Mouse (Mus musculus) testis, postnatal 14 days (tissue): Measurements from ENCODE around the gene Rsrc1.
"Not testable (repeated sequence)": the region's sequence is repeated elsewhere in the genome, so short reads cannot be mapped to it uniquely, and the experiment has no call there.

ENCODE experiments used
- DNase-seq: peaks from one replicate; pipeline ENCODE4 v3.0.0; 2021; ENCODE audit warnings: low spot score

Gene Rsrc1

DNA sequence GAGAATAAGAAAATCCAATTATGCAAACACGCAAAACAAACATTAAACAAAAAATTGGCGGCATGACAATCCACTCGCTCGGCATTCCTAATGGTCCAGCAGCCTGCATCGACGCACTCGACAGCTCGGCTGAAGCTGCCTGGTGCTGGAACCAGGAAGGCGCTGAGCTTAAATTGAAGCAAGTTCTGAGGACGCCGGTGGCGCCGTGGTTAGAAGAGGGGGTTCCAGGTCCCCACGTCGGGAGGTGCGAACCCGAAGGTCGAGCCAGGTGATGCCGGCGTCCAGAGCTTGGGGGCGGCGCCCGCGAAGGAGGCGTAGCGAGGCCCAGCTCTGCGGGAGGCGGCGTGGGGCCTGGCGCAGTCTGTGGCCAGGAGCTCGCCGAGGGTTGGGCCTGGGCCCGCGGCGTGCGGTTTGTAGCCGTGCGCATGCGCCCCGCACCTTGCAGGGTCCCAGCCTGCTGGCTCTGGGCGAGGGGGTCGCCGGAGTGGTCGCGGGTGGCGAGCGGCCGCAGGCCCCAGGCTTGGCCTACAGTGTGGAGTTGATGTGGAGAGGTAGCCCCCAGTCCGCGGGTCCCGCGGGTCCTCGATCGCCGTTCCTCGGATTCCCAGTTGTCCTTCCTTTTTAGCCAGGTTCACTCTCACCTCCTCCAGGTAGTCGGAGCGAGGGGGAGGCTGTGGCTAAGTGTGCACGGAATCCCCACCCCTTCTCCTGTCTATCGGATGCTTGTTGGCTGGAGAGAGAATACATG is 4.5 kb downstream of the Rsrc1 start:
- peak; percentile 88 for DNase-seq

DNA sequence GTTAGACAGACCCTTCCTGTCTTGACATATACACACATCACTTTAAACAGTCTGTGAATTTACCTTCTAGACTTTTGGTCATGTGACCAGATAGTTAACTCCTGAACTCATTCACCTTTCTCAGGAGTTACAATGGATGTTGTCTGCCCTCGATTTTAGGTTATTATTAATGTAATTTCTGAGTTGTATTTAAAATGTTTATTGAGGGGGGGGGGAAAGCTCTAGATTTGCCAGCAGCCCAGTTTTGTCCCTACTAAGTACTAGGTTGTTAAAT is 5.0 kb downstream of the Rsrc1 start:
- DNase-seq = no peak

DNA sequence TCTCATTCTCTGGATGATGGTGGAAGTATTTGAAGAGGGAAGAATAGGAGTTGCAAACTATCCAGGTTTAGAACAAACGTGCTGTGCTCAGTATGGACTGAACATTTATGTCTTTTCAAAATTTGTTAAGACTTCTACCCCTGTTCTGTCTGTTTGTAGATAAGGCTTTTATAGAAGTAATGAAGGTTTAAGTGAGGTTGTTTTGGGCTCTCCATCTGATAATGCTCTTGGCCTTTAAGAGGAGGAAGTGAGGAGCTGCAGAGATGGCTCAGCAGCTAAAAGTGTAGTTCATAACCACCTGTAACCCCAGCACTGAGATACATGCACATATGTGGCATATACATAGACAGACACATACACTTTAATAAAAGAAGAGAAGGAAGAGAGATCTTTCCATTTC is 15.6 kb downstream of the Rsrc1 start:
- no peak for DNase-seq

DNA sequence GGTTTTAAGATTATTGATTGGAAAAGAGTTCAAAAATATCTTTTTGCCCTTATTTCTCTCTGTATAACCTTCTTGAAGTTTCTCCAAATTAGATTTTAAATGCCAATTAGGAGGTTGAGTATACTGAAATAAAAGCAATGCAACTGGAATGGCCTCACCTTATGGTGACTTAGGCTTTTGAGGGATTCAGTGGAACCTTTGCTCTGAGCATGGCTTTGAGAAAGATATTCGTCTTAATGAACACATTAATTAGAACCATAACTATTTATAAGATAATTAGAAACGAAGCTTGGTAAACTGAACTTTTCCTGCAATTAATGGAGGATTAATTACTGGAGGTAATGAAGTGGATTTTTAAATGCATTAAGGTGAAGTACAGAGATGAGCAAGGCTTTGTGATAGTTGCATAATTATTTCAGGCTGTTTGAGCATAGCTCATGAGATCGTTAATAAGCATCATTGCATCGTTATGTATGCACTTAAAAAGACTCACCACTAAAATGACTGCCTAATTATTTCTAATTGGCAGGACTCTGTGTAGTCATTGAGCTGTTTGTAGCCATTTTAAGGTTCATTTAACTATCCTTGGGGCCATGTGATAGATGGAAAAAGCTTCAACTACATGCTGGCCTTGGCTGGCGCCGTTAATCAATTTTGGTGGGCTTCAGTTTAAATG is 55.3 kb downstream of the Rsrc1 start:
- no peak for DNase-seq

DNA sequence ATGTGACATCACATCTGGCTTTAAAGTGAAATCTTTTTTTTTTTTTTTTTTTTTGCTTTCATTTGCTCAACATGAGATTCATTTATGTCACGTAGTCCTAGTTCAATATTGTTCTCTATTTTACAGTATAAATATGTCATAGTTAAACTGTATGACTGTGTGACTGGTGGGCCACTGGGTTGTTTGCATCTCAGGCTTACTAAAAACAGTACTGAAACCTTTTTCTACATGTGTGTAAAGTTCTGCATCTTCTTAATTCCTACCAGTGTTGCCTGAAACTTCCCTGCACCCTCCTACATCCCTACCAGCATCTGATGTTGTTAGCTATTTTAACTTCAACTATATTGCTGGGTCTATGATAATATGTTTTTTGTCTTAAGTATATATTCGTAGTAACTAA is 78.6 kb downstream of the Rsrc1 start:
- DNase-seq = no peak

DNA sequence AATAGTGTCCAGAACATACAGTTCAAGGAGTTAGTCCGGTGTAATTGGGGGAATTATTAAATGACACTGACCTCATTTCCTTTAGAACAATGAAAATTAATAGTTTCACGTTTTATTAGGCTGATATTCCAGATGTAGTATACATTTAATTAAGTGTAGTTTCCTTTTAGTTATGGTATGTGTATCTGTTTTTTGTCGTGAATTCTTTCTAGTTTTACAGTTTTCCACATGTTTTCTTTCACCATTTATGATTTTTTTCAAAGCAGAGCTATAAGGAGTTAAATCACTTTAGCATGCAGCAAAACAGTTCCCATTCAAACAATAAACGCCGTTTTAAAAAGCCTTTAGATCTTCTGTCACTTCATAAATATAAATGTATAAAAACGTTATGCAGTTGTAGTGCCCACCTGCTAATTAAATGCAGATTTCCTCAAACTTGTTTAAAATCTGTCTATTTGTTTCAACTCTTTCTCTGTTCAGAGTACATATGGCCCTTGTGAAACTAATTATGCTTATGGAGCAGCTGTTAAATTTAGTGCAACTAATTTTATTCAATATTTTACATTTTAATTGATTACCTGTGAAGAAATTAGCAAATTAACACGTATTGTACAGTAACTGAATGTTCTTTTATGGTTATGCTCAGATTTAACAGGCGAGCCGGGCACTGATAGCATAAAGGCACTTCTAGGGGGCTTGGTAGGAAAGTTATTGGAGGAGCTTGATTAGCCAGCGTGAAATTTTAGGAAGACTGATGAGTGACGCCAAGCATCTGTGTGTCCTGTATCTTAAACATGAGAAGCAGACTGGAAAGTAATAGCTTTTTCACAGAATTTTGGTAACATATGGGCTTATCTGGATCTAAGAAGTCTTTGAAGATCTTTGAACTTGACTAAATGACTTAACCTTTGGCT is 89.6 kb downstream of the Rsrc1 start:
- no peak for DNase-seq

DNA sequence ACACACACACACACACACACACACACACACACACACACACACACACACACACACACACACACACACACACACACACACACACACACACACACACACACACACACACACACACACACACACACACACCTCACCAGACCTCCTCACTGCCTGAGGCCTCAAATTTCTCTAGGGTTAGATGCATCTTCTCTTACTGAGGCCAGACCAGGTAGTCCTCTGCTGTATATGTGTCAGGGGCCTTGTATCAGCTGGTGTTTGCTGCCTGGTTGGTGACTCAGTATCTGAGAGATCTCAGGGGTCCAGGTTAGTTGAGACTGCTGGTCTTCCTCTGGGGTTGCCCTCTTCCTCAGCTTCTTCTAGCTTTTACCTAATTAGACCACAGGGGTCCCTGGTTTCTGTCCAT is 92.5 kb downstream of the Rsrc1 start:
- DNase-seq = not testable (repeated sequence)

DNA sequence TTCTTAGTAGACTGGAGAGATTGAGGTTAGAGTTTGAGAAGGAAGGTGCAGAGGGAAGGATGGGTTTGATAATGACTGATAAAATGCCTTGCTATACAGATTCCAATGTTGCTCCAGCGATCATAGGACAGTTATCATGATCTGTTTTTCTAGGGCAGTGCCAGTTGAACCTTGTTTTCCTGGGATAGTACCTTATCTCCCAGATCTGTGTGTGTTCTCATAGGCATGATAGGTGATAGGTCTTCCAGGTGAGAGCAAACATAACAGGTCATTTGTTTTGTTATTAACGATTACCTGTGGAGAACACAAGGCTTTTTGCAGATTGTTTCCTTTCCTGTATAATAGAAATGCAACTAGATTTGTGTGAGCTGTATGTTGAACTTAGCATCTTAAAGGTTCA is 94.3 kb downstream of the Rsrc1 start:
- DNase-seq = no peak

DNA sequence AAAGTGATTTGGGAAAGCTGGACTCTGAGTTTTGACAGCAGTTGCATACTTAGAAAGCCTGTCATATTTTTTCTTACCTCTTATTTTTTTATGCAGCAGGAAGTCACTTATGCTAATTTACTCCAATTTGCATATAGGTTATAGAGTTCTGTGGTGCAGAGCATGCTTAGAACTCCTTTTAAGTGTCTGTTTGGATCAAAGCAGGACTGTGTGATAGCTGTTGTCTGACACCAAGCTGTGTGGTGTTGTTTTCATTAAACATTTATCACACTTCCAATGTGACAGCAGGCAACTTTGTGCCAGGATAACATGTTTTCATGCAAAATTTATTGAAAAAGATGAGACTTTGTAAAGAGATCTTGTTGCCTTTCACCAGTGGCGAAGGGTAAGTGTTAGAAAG is 103.6 kb downstream of the Rsrc1 start:
- no peak for DNase-seq

DNA sequence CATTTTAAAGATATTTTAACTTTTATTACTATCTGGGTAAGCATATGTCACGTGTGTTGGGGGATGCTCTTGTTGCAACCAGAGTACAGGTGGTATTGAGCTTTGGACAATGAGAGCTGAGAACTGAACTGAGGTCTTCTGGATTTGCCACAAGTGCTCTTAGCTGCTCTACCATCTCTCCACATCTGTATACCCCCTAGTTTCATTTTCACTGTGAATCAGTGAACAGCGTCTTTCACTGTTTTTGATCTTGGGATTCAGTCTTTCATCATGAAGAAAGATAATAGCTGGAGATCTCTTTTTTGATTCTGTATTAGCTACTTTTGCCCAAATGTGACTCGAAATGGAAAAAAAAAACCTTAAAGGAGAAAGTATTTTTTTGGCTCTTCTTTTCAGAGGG is 127.2 kb downstream of the Rsrc1 start:
- DNase-seq = no peak

DNA sequence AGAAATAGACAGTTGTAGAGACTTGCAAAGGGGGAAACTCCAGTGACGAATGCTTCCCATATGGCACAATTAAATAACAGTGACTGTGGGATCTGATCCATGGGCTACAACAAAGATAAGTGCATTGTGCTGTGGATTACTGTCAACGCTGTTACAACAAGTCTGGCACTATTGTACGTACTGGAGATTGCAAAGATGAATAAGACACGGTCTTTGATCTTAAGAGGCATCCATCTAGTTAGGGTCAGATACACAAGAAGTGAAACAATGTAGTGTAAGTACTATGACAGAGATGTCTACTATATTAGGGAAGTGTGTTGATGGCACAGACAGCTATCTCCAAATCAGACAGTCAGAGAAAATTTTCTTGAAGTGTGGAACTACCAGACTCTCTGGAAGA is 135.1 kb downstream of the Rsrc1 start:
- DNase-seq = no peak

DNA sequence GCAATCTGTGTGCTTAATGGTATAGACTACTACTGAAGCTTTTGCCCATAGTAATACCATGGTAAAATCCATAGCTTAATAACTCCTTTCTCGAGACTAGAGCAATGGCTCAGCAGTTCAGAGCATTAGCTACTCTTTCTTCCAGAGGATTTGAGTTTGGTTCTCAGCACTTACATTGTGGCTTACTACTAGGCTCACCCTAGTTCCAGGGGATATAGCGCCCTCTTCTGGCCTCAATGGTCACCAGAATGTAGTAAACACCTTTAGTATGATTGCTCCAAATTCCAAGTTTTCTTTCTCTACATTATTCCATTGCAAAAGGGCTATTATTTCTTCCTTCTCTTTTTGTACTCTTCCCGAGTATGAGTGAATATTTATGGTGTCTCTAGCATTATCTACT is 151.3 kb downstream of the Rsrc1 start:
- DNase-seq = no peak

DNA sequence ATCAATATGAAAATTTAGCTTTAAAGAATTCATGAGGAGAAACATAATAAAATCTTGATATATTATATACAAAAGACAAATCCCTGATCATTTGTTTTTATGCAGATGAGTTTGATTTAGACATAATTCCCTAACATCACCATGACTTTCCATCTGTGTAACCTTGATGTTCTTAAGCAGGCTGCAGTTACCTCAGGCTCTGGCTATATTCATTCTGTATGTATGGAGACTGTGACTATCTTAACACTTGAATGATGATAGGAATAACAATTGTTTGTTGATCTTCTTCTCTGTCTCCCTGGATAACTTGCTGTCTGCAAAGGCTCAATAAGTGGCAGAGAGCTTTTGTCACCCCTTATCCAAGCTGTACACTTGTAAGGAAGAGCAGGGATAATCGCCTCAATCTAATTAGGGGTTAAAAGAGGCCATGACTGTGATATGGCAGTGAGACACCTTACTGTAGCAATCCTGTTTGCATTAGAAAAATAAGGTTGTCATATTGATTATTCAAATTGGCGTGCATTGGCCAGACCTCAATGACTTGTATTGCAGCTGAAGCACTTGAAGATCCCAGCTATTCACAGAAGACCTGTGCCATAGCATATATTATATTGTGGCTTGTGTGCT is 154.7 kb downstream of the Rsrc1 start:
- no peak for DNase-seq

DNA sequence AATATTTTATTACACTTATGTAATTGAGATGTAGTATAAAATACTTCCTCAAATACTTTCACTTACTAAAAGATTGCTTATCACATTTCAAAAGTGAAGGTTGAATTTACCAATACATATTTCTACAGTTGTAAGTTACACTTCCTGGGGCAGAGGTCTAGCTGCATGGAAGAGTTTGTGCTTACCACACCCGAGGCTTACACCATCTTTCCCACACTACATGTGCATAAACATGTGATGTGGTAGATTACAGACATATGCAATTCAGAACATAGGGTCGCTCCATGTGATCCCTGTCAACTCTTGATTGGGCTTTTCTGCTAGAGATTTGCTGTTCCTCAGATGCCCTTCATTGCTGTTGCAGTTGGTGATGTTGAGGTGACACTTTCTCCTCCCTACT is 163.8 kb downstream of the Rsrc1 start:
- DNase-seq = no peak

DNA sequence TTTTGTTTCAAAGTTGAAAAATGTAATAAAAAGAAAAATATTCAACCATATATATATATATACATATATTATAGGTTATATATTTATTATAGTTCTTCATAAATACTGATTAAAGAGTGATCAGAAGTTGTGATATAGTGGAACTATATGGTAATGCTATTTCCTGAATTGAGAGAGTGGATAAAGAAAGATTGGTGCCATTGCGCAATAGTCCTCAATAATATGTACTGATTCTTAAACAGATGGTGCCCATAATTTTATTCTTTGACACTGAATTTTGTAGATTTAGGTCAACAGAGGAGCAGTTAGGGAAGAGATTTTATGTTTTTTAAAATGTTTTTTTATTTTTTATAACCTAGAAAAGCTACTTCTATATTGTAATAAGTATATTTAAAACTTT is 165.1 kb downstream of the Rsrc1 start:
- DNase-seq = no peak

DNA sequence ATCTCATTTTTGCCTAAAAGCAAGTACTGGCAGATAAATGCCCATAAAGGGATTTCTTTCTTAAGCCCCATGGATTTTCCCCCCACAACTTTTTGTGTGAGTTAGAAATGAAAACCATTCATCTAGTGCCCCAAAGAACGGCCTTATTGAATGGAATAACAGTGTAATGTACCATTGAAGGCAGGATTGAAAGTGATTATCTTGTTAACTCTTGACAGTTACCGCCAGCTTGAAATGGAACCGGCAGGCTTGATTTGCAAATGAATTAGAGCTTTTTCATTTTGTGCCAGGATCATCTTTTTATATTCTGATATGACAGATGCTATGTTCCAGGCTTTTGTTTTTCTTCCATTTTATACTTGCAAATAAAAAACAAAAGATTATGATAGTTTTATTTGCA is 166.1 kb downstream of the Rsrc1 start:
- DNase-seq = no peak

DNA sequence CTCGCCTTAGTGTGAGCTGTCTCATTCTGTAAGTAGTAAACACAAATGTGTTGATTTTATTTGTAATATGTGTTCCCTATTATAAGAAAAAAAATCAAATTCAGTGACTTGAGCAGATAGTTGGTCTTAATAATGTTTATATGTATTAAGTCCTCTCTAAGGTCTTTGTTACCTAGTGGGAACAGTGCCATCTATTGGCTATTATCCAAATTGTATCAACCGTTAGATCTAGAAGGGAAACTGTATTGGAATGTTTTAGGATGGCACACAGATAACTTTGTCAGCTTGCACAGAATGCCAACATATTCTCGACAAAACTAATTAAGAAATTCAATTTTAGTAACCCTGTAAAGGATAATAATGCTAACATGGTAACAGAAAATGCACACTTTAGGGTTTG is 216.0 kb downstream of the Rsrc1 start:
- no peak for DNase-seq

DNA sequence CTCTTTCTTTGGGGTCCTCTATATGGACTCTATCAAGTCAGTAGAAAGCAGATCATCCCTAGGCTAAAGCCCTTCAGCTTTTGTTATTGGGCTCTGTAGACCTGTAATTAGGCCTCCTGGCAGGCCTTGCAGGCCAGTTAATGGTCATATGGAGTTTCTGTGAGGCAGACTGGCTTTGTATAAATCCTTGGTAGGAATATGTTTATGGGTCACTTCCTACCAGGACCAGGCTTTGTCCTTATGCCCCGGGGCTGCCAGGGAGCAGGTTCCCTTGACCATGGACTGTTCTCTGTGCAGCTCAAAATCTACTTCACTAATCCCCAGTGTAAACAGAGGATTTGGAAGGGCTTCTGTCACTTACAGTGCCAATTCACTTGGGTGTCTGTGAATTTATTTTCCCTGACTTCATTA is 231.9 kb downstream of the Rsrc1 start:
- no peak for DNase-seq

DNA sequence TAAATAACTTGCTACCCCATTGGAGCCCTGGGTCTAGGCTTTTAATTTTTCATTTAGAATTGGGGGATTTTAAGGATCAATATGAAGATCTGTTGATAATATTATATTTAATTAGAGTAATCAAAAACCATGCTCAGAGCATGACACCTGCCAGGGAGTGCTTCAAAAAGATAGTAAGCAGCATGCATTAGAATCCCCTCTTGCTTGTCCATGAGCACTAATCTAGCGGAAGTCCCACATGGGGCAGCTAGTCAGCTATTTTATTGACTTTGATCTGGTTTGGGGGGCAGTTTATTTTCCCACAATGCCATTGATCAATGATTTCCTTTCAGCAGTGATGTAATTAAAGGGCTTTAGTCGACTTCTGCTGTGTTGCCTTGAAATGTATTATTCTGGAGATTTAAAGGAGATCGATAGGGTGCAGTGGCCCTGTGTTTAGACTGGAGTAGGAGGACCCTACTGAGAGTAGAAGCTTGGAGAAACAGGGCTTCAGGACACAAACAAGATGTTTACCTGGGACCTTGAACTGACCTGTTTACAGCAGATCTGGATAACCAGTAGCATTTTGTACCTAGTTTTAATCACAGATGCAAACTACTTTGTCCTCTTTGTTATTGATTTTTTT is 251.5 kb downstream of the Rsrc1 start:
- DNase-seq = no peak

DNA sequence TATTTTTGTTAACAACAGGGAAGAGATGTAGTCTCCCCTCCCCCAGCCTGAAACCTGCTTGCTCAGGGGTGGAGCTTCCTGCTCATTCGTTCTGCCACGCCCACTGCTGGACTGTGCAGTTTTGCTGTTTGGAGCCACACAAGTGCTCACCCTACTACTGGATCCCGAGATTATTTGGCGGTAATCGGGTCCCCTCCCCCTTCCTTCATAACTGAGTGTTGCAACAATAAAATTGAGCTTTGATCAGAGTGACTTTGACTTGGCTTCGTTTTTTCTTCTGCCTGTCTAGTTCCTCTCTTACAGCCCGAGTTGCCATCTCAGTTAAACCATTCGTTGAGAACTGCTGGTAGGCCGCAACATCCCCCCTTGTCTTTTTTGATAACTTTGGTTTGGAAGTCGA is 261.3 kb downstream of the Rsrc1 start:
- DNase-seq = not testable (repeated sequence)

DNA sequence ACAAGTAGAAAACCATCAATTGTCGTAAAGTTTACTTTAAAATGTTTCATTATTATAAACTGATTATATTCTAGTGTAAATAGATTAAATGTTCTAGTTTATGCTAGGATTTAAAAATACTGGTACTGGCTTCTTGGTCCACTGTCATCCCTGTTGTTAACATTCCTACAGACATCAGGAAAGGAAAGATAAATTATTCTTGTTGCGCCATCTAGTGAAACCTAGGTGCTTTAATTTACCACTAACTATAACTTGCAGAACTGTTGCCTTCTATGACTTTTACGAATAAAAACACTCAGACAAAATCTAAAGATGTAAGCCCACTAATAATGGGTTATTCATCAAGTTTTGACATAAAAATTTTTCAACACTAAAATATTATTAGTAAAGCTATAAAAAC is 286.3 kb downstream of the Rsrc1 start:
- DNase-seq = no peak

DNA sequence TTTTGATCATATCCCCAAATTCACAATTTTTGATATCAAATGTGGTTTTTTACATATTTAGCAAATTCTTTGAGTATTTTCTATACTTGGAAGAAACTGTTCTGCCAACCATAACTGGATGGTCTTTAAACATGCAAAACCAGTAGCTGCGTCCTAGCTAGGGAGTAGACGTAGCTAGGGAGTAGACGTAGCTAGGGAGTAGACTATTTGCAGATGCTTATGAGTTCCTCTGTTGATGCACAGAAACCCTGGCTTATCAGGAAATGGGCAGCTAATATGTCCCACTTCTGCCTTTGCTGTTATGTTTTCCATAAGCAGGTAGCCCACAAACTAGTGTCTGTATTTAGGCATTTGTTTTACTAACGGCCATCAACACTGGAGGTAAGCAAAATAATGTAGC is 298.6 kb downstream of the Rsrc1 start:
- no peak for DNase-seq
